ENCODE assay signal across 2 mouse cellular contexts in genomic region chr3:96558159-96558558, GRCm38 (mm10).
TF ChIP-seq lines count a peak whose summit lies in the region.

No protein-coding gene starts in this region.

TF ChIP-seq in CH12.LX, 34 proteins besides CTCF, POLR2A, EP300 and RAD21:
- TF ChIP-seq ELF1 (IDR thresholded peaks at IDR 0.05; ENCODE audit: low read depth, low read length) (no peak), CHD1 (IDR thresholded peaks at IDR 0.05; ENCODE audit: low read depth, low read length) (peak; percentile 86; the same call in 1 of the 2 replicates), USF2 (conservative IDR thresholded peaks at IDR 0.05; ENCODE audit: low read depth, low read length) (no peak), RCOR1 (conservative IDR thresholded peaks at IDR 0.05; ENCODE audit: low read depth, low read length) (0 out of 2 replicates have a peak, but pooled peaks have one; percentile 25)

TF ChIP-seq in MEL, 35 proteins besides CTCF, POLR2A, EP300 and RAD21:
- TF ChIP-seq POLR2AphosphoS5 (IDR thresholded peaks at IDR 0.05; ENCODE audit: borderline replicate concordance, low read depth, low read length) (peak; percentile 89), NELFE (IDR thresholded peaks at IDR 0.05; ENCODE audit: low read depth, low read length) (no peak), CHD2 (IDR thresholded peaks at IDR 0.05; ENCODE audit: low read length) (no peak)
